Mouse (Mus musculus) heart, embryonic 14.5 days (tissue): ENCODE results near the gene Lin54. TPM values are rescaled to one million over a fixed set of nuclear protein-coding genes. Genes with fewer than 3 reads are reported as not detected.
"Not testable (repeated sequence)": the region's sequence is repeated elsewhere in the genome, so short reads cannot be mapped to it uniquely, and the experiment has no call there.

Source experiments
- ATAC-seq: fragments of 200-750 bp; cut with Nextera tagmentation; 2 replicates; pipeline ENCODE4 v1.8.0; 2017; ENCODE audit warnings: low read depth, moderate TSS enrichment; ENCODE audit not compliant: insufficient number of reproducible peaks, insufficient read depth, low FRiP score
- H3K27ac ChIP-seq, 2 experiments: fragments of 200-500 bp in 1 of 2; fragments of 300-500 bp in 1 of 2; sonication (generic) in 1 of 2; replicated peaks in 1 of 2; 2 replicates each; pipeline ENCODE4 v1.5.1; 2012 to 2014; ENCODE audit warnings: low read depth in 2 of 2, low read length in 2 of 2, control low read depth in 1 of 2, mild to moderate bottlenecking in 1 of 2, mixed read lengths in 1 of 2; ENCODE audit not compliant: control insufficient read depth in 1 of 2, insufficient read depth in 1 of 2
- H3K27me3 ChIP-seq: fragments of 300-500 bp; sonication (generic); 2 replicates; pipeline ENCODE4 v1.6.1; 2014; ENCODE audit warnings: mild to moderate bottlenecking, low read length, control low read depth; ENCODE audit not compliant: control insufficient read depth, insufficient read depth
- H3K36me3 ChIP-seq: fragments of 300-500 bp; sonication (generic); 2 replicates; pipeline ENCODE4 v1.6.1; 2014; ENCODE audit warnings: mild to moderate bottlenecking, control low read depth, low read length, mixed read lengths; ENCODE audit not compliant: control insufficient read depth, insufficient read depth
- H3K4me1 ChIP-seq, 2 experiments: fragments of 200-500 bp in 1 of 2; fragments of 300-500 bp in 1 of 2; sonication (generic) in 1 of 2; 2 replicates each; pipeline ENCODE4 v1.6.1; 2012 to 2014; ENCODE audit warnings: low read length in 2 of 2, control low read depth in 1 of 2, mixed read lengths in 1 of 2; ENCODE audit not compliant: control insufficient read depth in 2 of 2, insufficient read depth in 2 of 2
- H3K4me2 ChIP-seq: fragments of 300-500 bp; sonication (generic); 2 replicates; pipeline ENCODE4 v1.6.1; 2014; ENCODE audit warnings: mild to moderate bottlenecking, low read length
- H3K4me3 ChIP-seq, 2 experiments: fragments of 200-500 bp in 1 of 2; fragments of 300-500 bp in 1 of 2; sonication (generic) in 1 of 2; 2 replicates each; pipeline ENCODE4 v1.5.1; 2012 to 2014; ENCODE audit warnings: low read length in 2 of 2, mild to moderate bottlenecking in 2 of 2, control low read depth in 1 of 2, low read depth in 1 of 2, moderate library complexity in 1 of 2; ENCODE audit not compliant: control insufficient read depth in 1 of 2, insufficient read depth in 1 of 2
- H3K9ac ChIP-seq: fragments of 300-500 bp; sonication (generic); 2 replicates; pipeline ENCODE4 v1.6.1; 2014; ENCODE audit warnings: mild to moderate bottlenecking, low read length
- H3K9me3 ChIP-seq: fragments of 300-500 bp; sonication (generic); 2 replicates; pipeline ENCODE4 v1.6.1; 2016; ENCODE audit warnings: low read length, control low read depth; ENCODE audit not compliant: control insufficient read depth
- WGBS: fragments of 180-500 bp; shearing (Covaris S2); extraction: QIAGEN DNeasy Blood & Tissue Kit; methylation state at CpG from one replicate; pipeline ENCODE4 v1.1.7; 2014; 5-methylcytosine and 5-hydroxymethylcytosine counted together
- polyA plus RNA-seq: library from polyadenylated mRNA; unstranded; fragments of >200 nt; fragmentation: Nextera tagmentation; extraction: Ambion mirVana; gene quantifications from 2 replicates; pipeline ENCODE4 v1.2.1, GENCODE M21; 2014

Lin54 gene
- polyA plus RNA-seq, 1 experiment from 2014 or later, result 13.6 TPM

- Histone ChIP-seq H3K4me2 (peak overlapping the region; percentile 86), H3K27ac (peak overlapping the region; percentile 84 to 90), H3K27me3 (no peaks in the 10 kb centered on the region), H3K4me3 (peak overlapping the region; percentile 76 to 83), H3K9ac (peak overlapping the region; percentile 91), H3K9me3 (no peaks in the 10 kb centered on the region), H3K4me1 (peaks cover 4 to 31% of the 10 kb centered on the region in 2 experiments), H3K36me3 (peaks cover 32% of the 10 kb centered on the region)
- ATAC-seq, result no peak
- WGBS, result 4% methylated on average over 11 of the region's 11 CpGs
Observed at GRCm38 (mm10) chr5:100430076-100430390, 70.4 kb downstream of the Lin54 start.

GRCm38 (mm10) chr5:100429344-100430075 lies 70.9 kb downstream of the Lin54 start:
- H3K36me3 ChIP-seq, result peaks cover 37% of the 10 kb centered on the region
- H3K27me3 ChIP-seq, result no peaks in the 10 kb centered on the region
- 1% methylated on average over 53 of the region's 53 CpGs for WGBS
- peak overlapping the region; percentile 86 for H3K4me2 ChIP-seq
- peak; percentile 99 for ATAC-seq
- H3K27ac ChIP-seq, result peak overlapping the region; percentile 84 to 90
- peaks cover 4 to 34% of the 10 kb centered on the region in 2 experiments for H3K4me1 ChIP-seq
- H3K9ac ChIP-seq, result peak overlapping the region; percentile 91
- H3K9me3 ChIP-seq, result no peaks in the 10 kb centered on the region
- peak overlapping the region; percentile 76 to 83 for H3K4me3 ChIP-seq

GRCm38 (mm10) chr5:100428734-100429343 lies 71.6 kb downstream of the Lin54 start:
- peak; percentile 35 for ATAC-seq
- Histone ChIP-seq H3K4me2 (peak overlapping the region; percentile 86), H3K27me3 (no peaks in the 10 kb centered on the region), H3K9me3 (no peaks in the 10 kb centered on the region), H3K4me3 (peak overlapping the region; percentile 61 to 83), H3K4me1 (peaks cover 6 to 40% of the 10 kb centered on the region in 2 experiments), H3K36me3 (peaks cover 44% of the 10 kb centered on the region), H3K9ac (peak overlapping the region; percentile 90), H3K27ac (peak overlapping the region; percentile 79 to 90)
- under 1% methylated on average over 20 of the region's 20 CpGs for WGBS

- H3K4me1 ChIP-seq, result peaks cover 9 to 44% of the 10 kb centered on the region in 2 experiments
- no peak for ATAC-seq
- peak overlapping the region; percentile 86 for H3K4me2 ChIP-seq
- WGBS, result 4% methylated on average over 5 of the region's 5 CpGs
- no peaks in the 10 kb centered on the region for H3K27me3 ChIP-seq
- H3K36me3 ChIP-seq, result peaks cover 51% of the 10 kb centered on the region
- H3K9me3 ChIP-seq, result no peaks in the 10 kb centered on the region
- peak overlapping the region; percentile 41 to 83 for H3K4me3 ChIP-seq
- H3K27ac ChIP-seq, result peak overlapping the region; percentile 26 to 41; a peak in 1 of 4 replicates
- H3K9ac ChIP-seq, result peak overlapping the region; percentile 90
Observed at GRCm38 (mm10) chr5:100428031-100428733, 72.3 kb downstream of the Lin54 start.

- 66% methylated on average over 9 of the region's 9 CpGs for WGBS
- Histone ChIP-seq H3K9me3 (no peaks in the 10 kb centered on the region), H3K27ac (no peak overlapping the region), H3K4me3 (peak overlapping the region; percentile 32 to 83), H3K9ac (peak overlapping the region; percentile 90), H3K27me3 (no peaks in the 10 kb centered on the region), H3K4me1 (peaks cover 9 to 52% of the 10 kb centered on the region in 2 experiments), H3K36me3 (peaks cover 60% of the 10 kb centered on the region), H3K4me2 (peak overlapping the region; percentile 86)
- ATAC-seq, result no peak
Observed at GRCm38 (mm10) chr5:100427276-100427675, 73.2 kb downstream of the Lin54 start.

GRCm38 (mm10) chr5:100425823-100426222 lies 74.6 kb downstream of the Lin54 start:
- H3K4me2 ChIP-seq, H3K27ac ChIP-seq, H3K9ac ChIP-seq, H3K4me3 ChIP-seq, ATAC-seq, H3K27me3 ChIP-seq, H3K9me3 ChIP-seq: not testable (repeated sequence)
- peaks cover 9 to 54% of the 10 kb centered on the region in 2 experiments for H3K4me1 ChIP-seq
- H3K36me3 ChIP-seq, result peaks cover 74% of the 10 kb centered on the region
- WGBS, result 87% methylated on average over 2 of the region's 2 CpGs

- Histone ChIP-seq H3K9ac (0 out of 2 replicates have a peak overlapping the region, but pooled peaks have one; percentile 5), H3K9me3 (no peaks in the 10 kb centered on the region), H3K4me2 (peak overlapping the region; percentile 6), H3K27ac (no peak overlapping the region; a peak in 1 of 4 replicates), H3K4me3 (no peak overlapping the region), H3K4me1 (peaks cover 9 to 44% of the 10 kb centered on the region in 2 experiments), H3K27me3 (no peaks in the 10 kb centered on the region), H3K36me3 (peaks cover 90% of the 10 kb centered on the region)
- ATAC-seq, result no peak
- WGBS, result 80% methylated on average over 3 of the region's 3 CpGs
Observed at GRCm38 (mm10) chr5:100424252-100424651, 76.2 kb downstream of the Lin54 start.
